Mouse (Mus musculus) kidney, embryonic 14.5 days (tissue): ENCODE data around the gene Rin2. TPM values are rescaled to one million over a fixed set of nuclear protein-coding genes. Genes with fewer than 3 reads are reported as not detected.

Experiments used
- ATAC-seq: fragments of 200-750 bp; cut with Nextera tagmentation; 2 replicates; pipeline ENCODE4 v1.8.0; 2017; ENCODE audit warnings: moderate number of reproducible peaks, mild to moderate bottlenecking, moderate TSS enrichment, moderate library complexity; ENCODE audit not compliant: low FRiP score, low TSS enrichment
- H3K27ac ChIP-seq: fragments of 300-500 bp; sonication (generic); 2 replicates; pipeline ENCODE4 v1.5.1; 2014; ENCODE audit warnings: low read depth, mild to moderate bottlenecking, low read length, moderate library complexity, mixed read lengths
- H3K27me3 ChIP-seq: fragments of 300-500 bp; sonication (generic); 2 replicates; pipeline ENCODE4 v1.6.1; 2014; ENCODE audit warnings: mild to moderate bottlenecking, low read length; ENCODE audit not compliant: control insufficient read depth, insufficient read depth
- H3K36me3 ChIP-seq: fragments of 300-500 bp; sonication (generic); 2 replicates; pipeline ENCODE4 v1.6.1; 2014; ENCODE audit warnings: low read length, mixed read lengths; ENCODE audit not compliant: control insufficient read depth, insufficient read depth
- H3K4me1 ChIP-seq: fragments of 300-500 bp; sonication (generic); 2 replicates; pipeline ENCODE4 v1.6.1; 2014; ENCODE audit warnings: low read length, mixed read lengths; ENCODE audit not compliant: control insufficient read depth, insufficient read depth
- H3K4me2 ChIP-seq: fragments of 300-500 bp; sonication (generic); replicated peaks from 2 replicates; pipeline ENCODE4 v1.6.1; 2014; ENCODE audit warnings: low read depth, mild to moderate bottlenecking, low read length
- H3K4me3 ChIP-seq: fragments of 300-500 bp; sonication (generic); 2 replicates; pipeline ENCODE4 v1.5.1; 2014; ENCODE audit warnings: mild to moderate bottlenecking, low read length
- H3K9ac ChIP-seq: fragments of 300-500 bp; sonication (generic); 2 replicates; pipeline ENCODE4 v1.6.1; 2014; ENCODE audit warnings: low read depth, mild to moderate bottlenecking, low read length, moderate library complexity
- H3K9me3 ChIP-seq: fragments of 300-500 bp; sonication (generic); 2 replicates; pipeline ENCODE4 v1.6.1; 2016; ENCODE audit warnings: low read length; ENCODE audit not compliant: control insufficient read depth
- WGBS: fragments of 180-500 bp; shearing (Covaris S2); extraction: QIAGEN DNeasy Blood & Tissue Kit; methylation state at CpG from one replicate; pipeline ENCODE4 v1.1.7; 2014; 5-methylcytosine and 5-hydroxymethylcytosine counted together
- polyA plus RNA-seq: library from polyadenylated mRNA; unstranded; fragments of >200 nt; fragmentation: Nextera tagmentation; extraction: Ambion mirVana; gene quantifications from 2 replicates; pipeline ENCODE4 v1.2.1, GENCODE M21; 2014

The Rin2 gene
- polyA plus RNA-seq, 1 experiment from 2014 or later, result 36.3 TPM

GRCm38 (mm10) chr2:145873953-145874352 lies 198.9 kb downstream of the Rin2 start:
- H3K9me3 ChIP-seq, result no peaks in the 10 kb centered on the region
- 89% methylated on average over 1 of the region's 1 CpGs for WGBS
- no peak overlapping the region for H3K4me2 ChIP-seq
- H3K9ac ChIP-seq, result no peak overlapping the region
- no peaks in the 10 kb centered on the region for H3K27me3 ChIP-seq
- ATAC-seq, result no peak
- no peak overlapping the region for H3K27ac ChIP-seq
- H3K4me3 ChIP-seq, result no peak overlapping the region
- H3K36me3 ChIP-seq, result peaks cover 19% of the 10 kb centered on the region
- H3K4me1 ChIP-seq, result no peaks in the 10 kb centered on the region

GRCm38 (mm10) chr2:145874879-145875482 lies 200.0 kb downstream of the Rin2 start:
- no peaks in the 10 kb centered on the region for H3K4me1 ChIP-seq
- no peak for ATAC-seq
- WGBS, result 68% methylated on average over 3 of the region's 3 CpGs

GRCm38 (mm10) chr2:145877191-145877590 lies 202.2 kb downstream of the Rin2 start:
- no peak overlapping the region for H3K4me2 ChIP-seq
- H3K4me3 ChIP-seq, result no peak overlapping the region
- no peak overlapping the region for H3K9ac ChIP-seq
- ATAC-seq, result no peak
- H3K4me1 ChIP-seq, result 0 out of 2 replicates have a peak, but pooled peaks cover 2% of the 10 kb centered on the region
- no peaks in the 10 kb centered on the region for H3K9me3 ChIP-seq
- no peaks in the 10 kb centered on the region for H3K27me3 ChIP-seq
- WGBS, result 89% methylated on average over 3 of the region's 3 CpGs
- H3K36me3 ChIP-seq, result peaks cover 34% of the 10 kb centered on the region
- H3K27ac ChIP-seq, result no peak overlapping the region

More at GRCm38 (mm10) chr2:145874879-145875482, 200.0 kb downstream of the Rin2 start:
- Histone ChIP-seq H3K4me2 (no peak overlapping the region), H3K27ac (no peak overlapping the region), H3K36me3 (peaks cover 27% of the 10 kb centered on the region), H3K9ac (no peak overlapping the region), H3K4me3 (no peak overlapping the region), H3K27me3 (no peaks in the 10 kb centered on the region), H3K9me3 (no peaks in the 10 kb centered on the region)

- Histone ChIP-seq H3K4me3 (no peak overlapping the region), H3K27ac (0 out of 2 replicates have a peak overlapping the region, but pooled peaks have one; percentile 37), H3K4me2 (no peak overlapping the region), H3K36me3 (peaks cover 51% of the 10 kb centered on the region), H3K4me1 (peaks cover 18% of the 10 kb centered on the region), H3K9ac (no peak overlapping the region), H3K27me3 (no peaks in the 10 kb centered on the region), H3K9me3 (no peaks in the 10 kb centered on the region)
- ATAC-seq, result no peak
- 64% methylated on average over 11 of the region's 11 CpGs for WGBS
These were observed 206.1 kb downstream of the Rin2 start for GRCm38 (mm10) chr2:145880887-145881747.

DNA sequence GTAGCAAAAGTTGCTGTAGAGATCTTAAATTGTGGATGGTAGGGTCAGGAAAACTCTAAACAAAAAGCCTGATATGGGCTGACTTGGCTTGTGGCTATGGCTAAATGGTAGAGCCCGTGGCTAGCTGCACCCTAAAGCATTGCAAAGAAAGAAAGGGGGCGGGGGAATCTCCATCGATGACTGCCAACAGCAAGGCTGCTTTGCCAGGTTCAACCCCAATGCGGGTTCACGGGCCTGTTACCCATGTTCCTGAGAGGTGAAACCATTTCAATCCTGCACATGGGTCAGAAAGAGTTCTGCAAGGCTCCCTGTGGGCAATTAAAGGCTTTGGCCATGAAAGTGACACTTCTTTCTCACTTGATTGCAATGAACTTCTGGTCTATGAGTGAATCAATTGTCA lies 206.9 kb downstream of the Rin2 start:
- H3K27me3 ChIP-seq, result no peaks in the 10 kb centered on the region
- peaks cover 18% of the 10 kb centered on the region for H3K4me1 ChIP-seq
- no peak overlapping the region for H3K4me3 ChIP-seq
- H3K9ac ChIP-seq, result no peak overlapping the region
- H3K36me3 ChIP-seq, result peaks cover 44% of the 10 kb centered on the region
- H3K27ac ChIP-seq, result no peak overlapping the region
- 93% methylated on average over 5 of the region's 5 CpGs for WGBS
- no peaks in the 10 kb centered on the region for H3K9me3 ChIP-seq
- H3K4me2 ChIP-seq, result no peak overlapping the region
- ATAC-seq, result no peak

GRCm38 (mm10) chr2:145882398-145882797 lies 207.4 kb downstream of the Rin2 start:
- WGBS, result 31% methylated on average over 2 of the region's 2 CpGs
- Histone ChIP-seq H3K27ac (no peak overlapping the region), H3K36me3 (peaks cover 41% of the 10 kb centered on the region), H3K4me2 (no peak overlapping the region), H3K27me3 (no peaks in the 10 kb centered on the region), H3K4me3 (no peak overlapping the region), H3K4me1 (peaks cover 18% of the 10 kb centered on the region), H3K9ac (no peak overlapping the region), H3K9me3 (no peaks in the 10 kb centered on the region)
- no peak for ATAC-seq

DNA sequence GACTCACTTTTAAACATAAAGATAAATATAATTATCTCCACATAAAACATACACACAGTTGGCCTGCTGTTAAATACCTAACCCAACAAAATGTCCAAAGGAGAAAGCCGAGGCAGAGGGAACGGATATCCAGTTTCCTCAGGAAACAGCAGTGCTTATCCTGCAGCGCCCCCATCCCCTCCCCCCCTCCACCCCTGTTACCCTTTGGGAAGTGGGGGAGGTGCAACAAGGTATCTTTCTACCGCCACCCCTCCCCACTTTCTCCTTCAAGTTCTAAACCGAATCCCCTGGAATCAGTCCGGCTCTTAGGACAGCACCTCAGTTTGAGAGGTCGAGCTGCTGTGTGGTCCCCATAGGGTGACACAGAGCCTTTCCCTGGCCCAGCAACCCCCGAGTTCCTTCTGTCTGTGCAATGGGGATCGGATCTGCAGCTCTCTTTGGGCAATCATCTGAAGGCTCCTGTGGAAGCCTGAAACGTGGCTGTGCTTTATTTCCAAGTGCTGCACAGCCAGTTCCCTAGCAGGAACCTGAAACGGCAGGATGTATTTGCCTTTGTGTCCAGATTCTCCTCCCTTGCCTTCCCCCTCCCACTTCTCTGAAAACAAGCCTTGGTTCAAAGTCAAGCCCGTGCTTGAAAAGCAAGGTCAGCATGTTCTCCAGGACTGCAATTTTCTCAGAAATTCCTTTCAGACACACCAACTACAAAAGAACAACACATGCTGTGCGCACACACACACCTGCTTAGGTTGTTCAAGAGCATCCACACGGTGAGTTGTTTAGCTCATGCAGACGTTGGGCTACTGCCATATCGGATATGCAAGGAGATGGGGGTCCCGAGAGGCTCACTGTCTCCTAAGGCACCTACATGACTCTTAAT lies 209.3 kb downstream of the Rin2 start:
- peak; percentile 30; the same call in 1 of the 2 replicates for ATAC-seq
- Histone ChIP-seq H3K4me1 (peaks cover 22% of the 10 kb centered on the region), H3K4me2 (no peak overlapping the region), H3K27ac (peak overlapping the region; percentile 75), H3K9me3 (no peaks in the 10 kb centered on the region), H3K9ac (peak overlapping the region; percentile 28; the same call in 1 of the 2 replicates), H3K27me3 (no peaks in the 10 kb centered on the region), H3K36me3 (peaks cover 29% of the 10 kb centered on the region), H3K4me3 (no peak overlapping the region)
- WGBS, result 32% methylated on average over 17 of the region's 17 CpGs

DNA sequence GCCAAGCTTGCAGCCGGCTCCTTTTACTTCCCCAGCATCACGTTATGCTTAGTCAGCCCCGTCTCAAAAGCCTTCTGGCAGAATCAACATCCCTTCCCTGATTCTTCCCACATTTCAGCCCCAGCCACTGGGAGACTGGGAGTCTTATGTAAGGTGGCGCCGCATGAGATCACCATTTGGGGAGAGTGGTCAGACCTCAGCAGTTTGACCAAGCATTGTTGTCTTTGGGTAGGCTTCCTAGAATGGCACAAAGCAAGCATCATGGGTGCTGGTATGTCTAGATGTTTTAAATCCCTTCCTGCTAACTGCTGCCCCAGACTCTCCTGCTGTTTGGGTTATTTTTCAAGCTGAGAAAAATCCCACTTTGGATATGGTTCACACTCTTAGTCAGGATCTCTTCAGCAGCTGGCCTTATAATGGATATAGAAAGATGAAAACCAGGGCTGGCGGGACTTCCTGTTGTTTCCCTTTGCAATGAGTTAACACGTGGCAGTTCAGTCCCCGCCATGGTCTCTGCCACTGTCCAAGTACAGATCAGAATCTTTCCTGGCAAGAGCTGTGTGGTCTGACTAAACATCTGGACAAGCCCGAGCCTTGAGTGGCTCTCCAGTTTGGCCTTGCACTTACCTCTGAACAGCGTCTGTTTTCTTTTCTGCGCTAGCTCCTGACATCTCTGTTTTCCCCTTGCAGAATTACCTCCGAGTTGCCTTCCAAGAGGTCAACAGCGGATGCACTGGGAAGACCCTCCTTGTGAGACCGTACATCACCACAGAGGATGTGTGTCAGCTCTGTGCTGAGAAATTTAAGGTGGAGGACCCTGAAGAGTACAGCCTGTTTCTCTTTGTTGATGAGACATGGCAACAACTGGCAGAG lies 210.1 kb downstream of the Rin2 start:
- Histone ChIP-seq H3K27ac (peak overlapping the region; percentile 75; the same call in 1 of the 2 replicates), H3K27me3 (no peaks in the 10 kb centered on the region), H3K4me1 (peaks cover 22% of the 10 kb centered on the region), H3K9me3 (no peaks in the 10 kb centered on the region), H3K9ac (no peak overlapping the region), H3K4me2 (no peak overlapping the region), H3K4me3 (no peak overlapping the region), H3K36me3 (peaks cover 23% of the 10 kb centered on the region)
- 41% methylated on average over 14 of the region's 14 CpGs for WGBS
- no peak for ATAC-seq
